Mouse (Mus musculus) induced T-regulatory cell, adult 2 months (primary cell): ENCODE results near the gene Slc6a5.
"Not testable (repeated sequence)": the region's sequence is repeated elsewhere in the genome, so short reads cannot be mapped to it uniquely, and the experiment has no call there.

Source experiments
- DNase-seq: peaks from one replicate; pipeline ENCODE4 v3.0.0-alpha.2; 2012; ENCODE audit warnings: low read depth

Gene Slc6a5

GRCm38 (mm10) chr7:49913164-49913563 is 3.2 kb downstream of the Slc6a5 start:
- no peak for DNase-seq

- DNase-seq, result no peak
These were observed 3.9 kb downstream of the Slc6a5 start for GRCm38 (mm10) chr7:49913728-49914328.

- no peak for DNase-seq
These were observed 5.0 kb downstream of the Slc6a5 start for GRCm38 (mm10) chr7:49914946-49915345.

- no peak for DNase-seq
These were observed 5.5 kb downstream of the Slc6a5 start for GRCm38 (mm10) chr7:49915471-49915870.

- no peak for DNase-seq
These were observed 9.5 kb downstream of the Slc6a5 start for GRCm38 (mm10) chr7:49919494-49919893.

- DNase-seq, result no peak
These were observed 10.8 kb downstream of the Slc6a5 start for GRCm38 (mm10) chr7:49920751-49921150.

- peak; percentile 4 for DNase-seq
These were observed 13.0 kb downstream of the Slc6a5 start for GRCm38 (mm10) chr7:49922928-49923327.

GRCm38 (mm10) chr7:49923376-49923775 is 13.4 kb downstream of the Slc6a5 start:
- DNase-seq, result peak; percentile 81

GRCm38 (mm10) chr7:49928571-49928970 is 18.6 kb downstream of the Slc6a5 start:
- DNase-seq, result no peak

- no peak for DNase-seq
These were observed 20.1 kb downstream of the Slc6a5 start for GRCm38 (mm10) chr7:49929999-49930398.

GRCm38 (mm10) chr7:49933386-49934115 is 23.6 kb downstream of the Slc6a5 start:
- DNase-seq, result not testable (repeated sequence)

GRCm38 (mm10) chr7:49936821-49937220 is 26.9 kb downstream of the Slc6a5 start:
- no peak for DNase-seq

- DNase-seq, result no peak
These were observed 32.1 kb downstream of the Slc6a5 start for GRCm38 (mm10) chr7:49942023-49942422.

- DNase-seq, result no peak
These were observed 32.5 kb downstream of the Slc6a5 start for GRCm38 (mm10) chr7:49942490-49942889.

- no peak for DNase-seq
These were observed 36.7 kb downstream of the Slc6a5 start for GRCm38 (mm10) chr7:49946691-49947090.

GRCm38 (mm10) chr7:49953546-49954181 is 43.7 kb downstream of the Slc6a5 start:
- DNase-seq, result peak; percentile 32

GRCm38 (mm10) chr7:49954834-49955233 is 44.9 kb downstream of the Slc6a5 start:
- no peak for DNase-seq

- no peak for DNase-seq
These were observed 47.2 kb downstream of the Slc6a5 start for GRCm38 (mm10) chr7:49957142-49957541.

- DNase-seq, result no peak
These were observed 53.8 kb downstream of the Slc6a5 start for GRCm38 (mm10) chr7:49963764-49964163.

- no peak for DNase-seq
These were observed 59.6 kb downstream of the Slc6a5 start for GRCm38 (mm10) chr7:49969516-49969915.

- DNase-seq, result no peak
These were observed 65.0 kb downstream of the Slc6a5 start, which contains the start of gene Nell1 for GRCm38 (mm10) chr7:49974841-49975440. Gene Nell1, plus strand, starts transcription at chr7:49974864.

- DNase-seq, result no peak
These were observed 65.6 kb downstream of the Slc6a5 start for GRCm38 (mm10) chr7:49975441-49976121.
